Mouse (Mus musculus): ENCODE results near the gene Capn7. TPM values are rescaled to one million over a fixed set of nuclear protein-coding genes. Genes with fewer than 3 reads are reported as not detected.
A peak's percentile ranks its signal among the peaks of the same experiment; 100 is the strongest.

The Capn7 gene
- total RNA-seq, 2 experiments from 2014 or later: 60.9 to 61.4 TPM

DNA sequence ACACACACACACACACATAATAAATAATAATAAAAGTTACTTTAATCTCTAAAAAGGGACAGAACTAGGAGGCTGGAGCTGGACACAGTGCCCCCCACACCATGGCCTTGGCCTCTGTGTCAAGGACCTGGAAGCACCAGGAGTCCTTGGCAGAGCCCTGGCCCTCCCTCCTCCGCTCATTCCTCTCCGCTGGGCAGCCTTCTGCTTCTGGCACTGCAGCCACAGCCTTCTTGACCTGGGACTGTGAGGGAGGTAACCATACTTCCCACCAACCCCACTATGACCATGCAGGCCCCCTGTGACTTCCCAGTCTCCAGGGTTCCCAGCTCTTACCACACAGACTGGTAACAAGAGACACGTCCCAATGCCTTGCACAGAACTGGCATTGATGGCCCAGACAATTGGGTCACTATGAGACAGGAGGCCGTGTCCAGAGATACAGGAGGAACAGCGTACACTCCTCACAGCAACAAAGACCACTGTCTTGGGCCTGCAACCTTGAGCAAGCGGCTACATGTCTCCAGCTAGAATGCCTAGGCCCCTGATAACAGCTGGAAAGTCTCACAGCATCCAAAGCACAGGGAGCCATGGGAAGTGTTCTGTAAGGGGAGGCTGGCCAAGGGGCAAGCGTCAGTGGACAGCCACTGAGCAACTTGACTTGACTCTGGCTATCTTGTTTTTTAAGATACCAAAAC, 57.6 kb downstream of the Capn7 start:
- DNase-seq: no peak
- intact Hi-C loops (cut with DNase I): loop anchor here (5.0 kb wide), 1 partner anchor 43 kb away; the partner anchor contains the start of gene Sh3bp5

DNA sequence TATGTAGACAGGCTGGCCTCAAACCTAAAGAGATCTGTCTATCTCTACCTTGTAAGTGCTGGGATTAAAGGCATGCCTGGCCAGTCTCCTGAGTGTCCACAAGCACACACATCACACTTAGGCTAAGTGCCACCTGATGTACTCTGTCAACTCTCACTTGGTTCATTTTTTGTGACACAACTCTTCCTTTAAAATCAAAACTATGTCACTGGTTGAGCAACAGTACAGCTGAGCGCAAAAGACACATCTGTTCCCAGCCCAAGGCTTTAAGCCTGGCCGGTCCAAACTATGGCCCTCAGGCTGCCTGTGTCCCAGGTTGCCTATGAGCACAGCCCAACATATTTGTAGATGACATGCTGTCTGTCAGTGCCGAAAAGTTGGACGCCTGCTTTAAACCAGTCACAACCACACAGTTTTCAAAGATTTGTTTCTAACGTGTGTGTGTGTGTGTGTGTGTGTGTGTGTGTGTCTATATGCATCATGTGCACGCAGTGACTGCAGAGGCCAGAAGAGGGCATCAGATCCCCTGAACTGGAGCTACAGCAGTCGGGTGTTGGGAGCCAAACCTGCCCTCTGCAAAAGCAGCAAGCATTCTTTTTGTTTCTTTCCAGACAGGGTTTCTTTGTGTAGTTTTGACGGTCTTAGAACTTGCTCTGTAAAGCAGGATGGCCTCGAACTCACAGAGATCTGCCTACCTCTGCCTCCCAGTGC, 58.5 kb downstream of the Capn7 start:
- DNase-seq: no peak
- intact Hi-C loops (cut with DNase I): loop anchor here (5.0 kb wide), 1 partner anchor 42 kb away; the partner anchor contains the start of gene Sh3bp5

DNA sequence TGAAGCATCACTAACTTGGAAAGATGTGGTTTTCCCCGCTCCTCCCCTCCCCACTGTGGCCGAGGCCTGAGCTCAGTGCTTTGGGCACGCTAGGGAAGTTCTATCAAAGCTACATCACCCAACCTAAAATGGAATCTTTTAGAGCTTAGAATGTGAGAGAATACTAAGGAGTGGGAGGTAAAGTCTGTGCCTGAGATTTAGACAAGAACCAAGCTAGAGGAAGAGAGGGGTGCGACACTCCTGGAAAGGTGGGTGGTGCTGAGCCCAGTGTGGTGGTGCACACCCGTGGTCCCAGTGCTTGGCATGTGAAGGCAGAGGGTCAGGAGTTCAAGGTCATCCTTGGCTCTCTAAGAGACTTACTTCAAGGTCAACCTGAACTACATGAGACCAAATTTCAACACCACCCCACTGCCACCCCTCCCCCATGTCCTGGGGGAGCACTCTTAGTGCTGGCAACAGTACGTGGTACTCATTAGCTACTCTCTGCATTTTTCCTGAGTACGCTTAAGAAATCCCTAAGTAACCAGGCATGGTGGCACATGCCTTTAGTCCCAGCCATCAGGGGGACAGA, 59.3 kb downstream of the Capn7 start:
- intact Hi-C loops (cut with DNase I): no loop called here

DNA sequence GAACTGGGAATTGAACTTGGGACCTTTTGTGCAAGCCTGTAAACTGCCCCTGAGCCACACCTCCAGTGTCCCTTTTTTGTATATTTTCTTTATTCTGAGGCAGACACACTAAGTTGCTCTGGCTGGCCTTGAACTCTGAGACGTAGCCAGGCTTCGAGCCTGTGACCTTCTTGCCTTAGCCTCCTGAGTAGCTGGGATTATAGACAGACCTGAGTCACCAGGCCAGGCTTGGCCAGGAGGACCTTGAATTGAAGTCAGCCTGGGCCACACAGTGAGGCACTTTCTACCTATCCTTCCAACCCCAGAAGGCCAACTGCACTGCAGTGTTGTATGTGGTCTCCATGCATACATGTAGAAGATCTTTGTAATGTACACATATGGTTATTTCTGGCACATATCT, 60.0 kb downstream of the Capn7 start:
- intact Hi-C loops (cut with DNase I): no loop called here
- DNase-seq: no peak

More for the DNA sequence above, 59.3 kb downstream of the Capn7 start:
- no peak for DNase-seq

DNA sequence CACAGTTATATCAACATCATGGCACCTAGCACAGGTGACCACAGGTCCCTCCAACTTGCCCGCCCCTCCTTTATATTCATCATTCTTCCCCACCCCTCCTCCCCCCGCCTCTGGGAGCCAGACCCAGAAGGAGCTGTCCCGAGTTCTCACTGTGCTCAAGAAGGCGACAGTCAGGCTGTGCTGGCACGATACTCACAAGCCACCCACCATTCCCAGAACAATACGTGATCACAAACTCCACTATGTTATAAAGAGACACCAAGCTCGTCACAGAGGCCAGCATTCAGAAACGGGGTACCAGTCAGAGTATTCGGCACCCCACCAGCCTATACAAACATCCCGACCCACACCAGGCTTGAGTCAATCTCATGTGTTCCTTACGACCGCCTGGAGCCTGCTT, 60.9 kb downstream of the Capn7 start:
- DNase-seq: no peak
- intact Hi-C loops (cut with DNase I): no loop called here

DNA sequence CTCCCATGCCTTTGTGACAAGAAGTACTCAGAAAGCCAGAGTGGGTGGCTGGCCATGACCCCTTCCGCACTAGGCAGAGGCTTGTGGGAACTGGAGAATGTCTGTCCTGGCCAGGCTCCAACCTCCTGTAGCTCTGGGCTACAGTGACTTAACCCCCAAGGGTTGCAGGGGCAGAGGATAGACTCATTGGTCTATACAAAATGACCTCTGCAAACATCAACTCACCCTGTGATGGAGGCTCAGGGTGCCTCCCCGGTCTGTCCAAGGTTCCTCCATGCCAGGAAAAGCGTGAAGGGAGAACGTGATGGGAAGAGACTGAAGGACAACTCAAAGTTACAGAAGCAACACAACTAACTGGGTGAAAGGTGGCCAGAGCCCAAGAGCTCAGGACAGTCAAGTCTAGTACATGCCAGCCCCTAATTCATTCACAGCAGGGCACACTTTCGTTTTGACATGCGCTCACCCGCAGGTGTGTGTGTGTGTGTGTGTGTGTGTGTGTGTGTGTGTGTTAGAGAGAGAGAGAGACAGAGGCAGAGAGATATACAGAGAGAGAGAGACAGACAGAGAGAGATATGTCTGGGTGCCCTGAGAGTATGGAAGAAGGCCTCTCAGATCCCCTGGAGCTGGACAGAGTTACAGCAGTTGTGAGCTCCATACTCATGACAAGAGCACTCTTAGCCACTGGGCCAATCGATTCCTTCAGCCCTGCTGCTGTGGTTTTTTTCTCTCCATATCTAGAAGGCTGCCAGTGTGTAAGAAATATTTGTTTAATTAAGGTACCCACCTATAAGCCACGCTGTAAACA, 61.6 kb downstream of the Capn7 start:
- intact Hi-C loops (cut with DNase I): no loop called here
- no peak for DNase-seq

DNA sequence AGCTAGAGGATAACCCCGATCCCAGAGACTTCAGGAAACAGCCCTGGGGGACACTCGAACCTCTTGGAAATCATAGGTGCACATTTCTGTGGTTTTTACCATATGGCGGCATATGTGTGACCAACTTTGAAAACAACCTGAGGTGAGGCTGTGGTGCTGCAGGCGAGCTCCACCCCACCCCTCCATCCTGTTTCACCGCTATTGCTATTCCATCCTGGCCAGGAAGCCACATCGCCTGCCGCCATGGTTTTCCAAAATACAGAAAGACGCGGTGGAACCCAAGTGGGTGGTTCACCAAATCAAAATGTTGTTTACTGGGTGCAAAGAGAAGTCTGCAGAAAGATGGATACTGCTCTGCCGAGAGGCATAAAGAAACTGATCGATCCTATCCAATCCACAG, 62.4 kb downstream of the Capn7 start:
- DNase-seq: no peak
- intact Hi-C loops (cut with DNase I): no loop called here

DNA sequence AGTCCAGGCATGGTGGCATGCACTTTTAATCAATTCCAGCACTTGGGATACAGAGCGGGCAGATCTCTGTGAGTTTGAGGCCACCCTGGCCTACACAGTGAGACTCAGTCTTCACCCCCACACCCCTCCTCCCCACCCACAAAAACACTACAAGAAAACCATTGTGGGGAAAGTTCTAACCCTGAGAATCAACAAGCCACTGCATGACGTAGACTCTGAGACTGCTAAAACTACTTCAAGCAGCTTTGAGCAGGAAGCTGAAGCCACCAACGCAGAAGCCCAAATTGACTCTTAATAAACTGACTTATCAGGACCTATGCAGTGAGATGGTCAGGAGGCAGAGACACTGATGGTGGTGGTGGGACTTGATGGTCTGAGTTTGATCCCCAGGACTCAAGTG, 62.8 kb downstream of the Capn7 start:
- intact Hi-C loops (cut with DNase I): no loop called here
- no peak for DNase-seq

DNA sequence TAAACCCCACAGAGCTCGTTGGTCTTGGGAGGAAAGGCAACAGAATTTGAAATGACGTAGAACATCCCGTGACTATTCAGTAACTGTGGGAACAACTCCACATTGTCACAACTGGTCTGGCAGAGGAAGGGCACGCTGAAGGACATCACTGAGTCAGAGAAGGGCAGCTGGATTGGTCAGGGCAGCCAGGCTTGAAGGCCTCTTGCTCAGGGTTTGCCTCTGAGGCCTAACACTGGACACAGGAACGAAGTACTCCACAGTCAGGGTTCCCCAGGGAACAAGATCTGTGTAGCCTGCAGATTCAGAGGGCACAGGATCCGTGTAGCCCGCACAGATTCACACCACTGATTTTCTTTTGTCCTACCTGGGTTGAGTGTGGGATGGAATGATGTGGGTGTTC, 63.8 kb downstream of the Capn7 start:
- no peak for DNase-seq
- intact Hi-C loops (cut with DNase I): no loop called here

DNA sequence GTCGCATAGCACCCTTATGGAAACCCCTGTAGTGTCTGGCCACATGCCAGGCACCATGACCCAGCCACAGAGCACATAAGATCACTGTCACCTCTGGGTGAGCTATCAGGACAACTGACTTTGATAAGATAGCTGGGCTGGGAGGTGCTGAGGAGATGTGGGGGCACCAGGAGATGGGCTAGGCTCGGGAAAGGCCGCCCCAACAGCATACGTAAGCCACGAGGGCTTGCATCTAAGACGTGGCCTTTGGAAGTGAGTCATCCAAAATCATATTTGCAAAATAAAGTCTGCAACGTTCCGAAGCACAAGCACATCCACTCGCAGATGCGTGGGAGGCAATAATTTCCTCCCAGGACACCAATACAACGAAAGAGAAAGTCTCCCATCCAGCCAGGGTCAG, 64.5 kb downstream of the Capn7 start:
- intact Hi-C loops (cut with DNase I): no loop called here
- no peak for DNase-seq

DNA sequence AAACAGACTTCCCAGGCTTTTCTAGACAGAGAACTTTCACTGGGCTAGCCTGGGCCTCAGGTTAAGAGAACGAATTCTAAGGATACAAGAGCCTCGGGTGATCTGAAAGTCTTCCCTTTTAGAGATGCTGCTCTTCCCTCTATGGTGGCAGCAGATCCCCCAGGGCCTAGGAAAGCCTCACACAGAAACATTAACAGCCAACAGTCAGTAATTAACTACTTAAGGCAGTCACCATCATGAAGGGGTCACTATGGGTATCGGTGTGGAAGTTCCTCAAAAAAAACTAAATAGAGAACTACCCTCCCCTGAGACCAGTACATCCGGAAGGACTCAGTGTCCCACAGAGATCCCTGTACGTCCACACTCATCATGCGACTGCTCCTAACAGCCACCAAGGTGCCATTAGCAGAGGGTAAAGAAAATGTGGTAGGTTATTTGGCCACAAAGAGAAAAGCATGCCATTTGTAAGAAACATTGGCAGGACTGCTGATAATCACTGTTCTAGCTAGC, 65.5 kb downstream of the Capn7 start:
- intact Hi-C loops (cut with DNase I): no loop called here
- DNase-seq: no peak

DNA sequence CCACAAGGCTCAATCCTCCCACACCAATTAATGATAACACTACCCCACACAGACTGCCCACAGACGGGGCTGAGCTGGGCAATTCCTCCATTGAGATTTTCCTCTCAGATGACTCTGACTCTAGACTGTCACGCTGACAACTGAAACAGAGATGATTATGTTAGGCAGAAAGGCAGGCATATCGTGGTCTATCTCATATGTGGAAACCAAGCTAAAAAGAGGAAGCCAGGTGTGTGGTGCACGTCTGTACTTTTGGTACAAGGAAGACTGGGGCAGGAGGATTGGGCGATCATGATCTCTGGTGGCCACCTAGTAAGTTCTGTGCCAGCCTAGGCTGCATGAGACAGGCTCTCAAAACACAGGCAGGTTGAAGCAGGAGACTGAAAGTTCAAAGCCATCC, 66.3 kb downstream of the Capn7 start:
- intact Hi-C loops (cut with DNase I): no loop called here
- DNase-seq: no peak

DNA sequence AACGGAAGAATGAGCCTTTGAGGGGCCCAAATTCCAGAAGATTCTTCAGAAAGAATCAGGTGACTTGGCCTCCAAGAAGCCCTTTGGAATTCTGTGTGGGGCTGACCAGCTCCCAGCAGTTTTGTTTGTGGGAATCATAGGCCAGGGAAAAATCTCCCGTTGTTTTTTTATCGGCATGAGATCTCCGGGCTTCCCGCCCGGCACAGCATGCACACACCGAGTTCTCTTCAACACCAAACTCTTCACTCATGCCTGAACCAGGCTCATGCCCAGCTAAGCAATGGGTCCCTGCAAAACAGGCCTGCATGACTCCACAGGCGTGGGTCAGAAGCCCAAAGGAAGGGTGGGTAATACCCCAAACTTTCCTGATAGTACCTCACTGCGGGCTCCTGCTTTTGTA, 67.1 kb downstream of the Capn7 start:
- intact Hi-C loops (cut with DNase I): no loop called here
- DNase-seq: no peak

DNA sequence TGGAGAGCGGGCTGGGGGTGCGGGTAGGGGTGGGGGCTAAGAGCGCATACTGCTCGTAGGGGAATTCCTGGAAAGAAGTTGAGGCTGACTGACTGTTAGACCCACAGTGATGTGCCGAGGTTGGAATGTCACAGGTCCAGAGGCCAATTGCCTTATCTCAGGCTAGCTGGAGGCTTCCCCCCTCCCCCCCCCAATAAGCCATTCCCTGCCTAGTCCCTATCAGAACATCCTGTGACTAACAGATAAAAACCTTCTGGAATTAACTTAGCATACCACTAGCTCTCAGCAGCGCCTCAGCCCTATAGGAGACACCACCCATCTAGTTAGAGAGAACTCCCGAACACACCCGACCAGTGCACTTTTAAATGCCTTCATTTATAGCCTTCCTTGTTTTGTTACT, 67.6 kb downstream of the Capn7 start:
- intact Hi-C loops (cut with DNase I): no loop called here
- no peak for DNase-seq

DNA sequence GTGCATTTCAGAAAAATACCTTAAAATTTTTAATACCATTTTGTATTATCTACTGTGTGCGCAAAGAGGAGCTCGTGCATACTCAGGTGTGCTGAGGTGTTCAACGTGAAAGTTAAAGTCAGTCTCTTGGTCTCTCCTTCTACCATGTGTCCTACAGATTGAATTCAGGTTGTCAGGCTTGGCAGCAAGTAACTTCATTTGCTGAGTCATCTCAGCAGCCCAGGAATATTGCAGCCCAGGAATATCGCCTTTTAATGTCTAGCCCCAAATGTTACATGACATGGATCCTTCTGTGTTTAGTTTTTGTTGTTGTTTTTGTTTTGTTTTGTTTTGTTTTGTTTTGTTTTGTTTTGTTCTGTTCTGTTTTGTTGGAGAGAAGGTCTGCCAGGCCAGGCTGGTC, 68.2 kb downstream of the Capn7 start:
- intact Hi-C loops (cut with DNase I): no loop called here
- DNase-seq: no peak

DNA sequence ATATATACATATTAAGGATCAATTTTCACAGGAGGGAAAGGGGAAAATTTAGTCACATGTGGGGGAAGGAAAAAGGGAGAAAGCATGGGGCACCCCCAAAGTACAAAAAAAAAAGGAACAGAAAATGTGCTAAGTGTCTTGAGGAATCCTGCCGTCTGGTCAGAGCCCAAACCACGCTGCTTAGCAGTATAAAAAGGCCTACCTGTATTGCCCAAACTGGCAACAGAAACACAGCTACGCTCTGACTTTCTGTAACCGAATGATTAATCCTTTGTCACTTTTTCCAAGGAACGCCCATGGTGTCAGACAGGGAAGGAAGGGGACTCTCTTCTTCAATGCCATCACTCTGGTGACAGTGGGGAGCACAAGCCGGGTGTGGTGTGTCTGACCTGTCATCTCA, 69.2 kb downstream of the Capn7 start:
- intact Hi-C loops (cut with DNase I): no loop called here
- no peak for DNase-seq

DNA sequence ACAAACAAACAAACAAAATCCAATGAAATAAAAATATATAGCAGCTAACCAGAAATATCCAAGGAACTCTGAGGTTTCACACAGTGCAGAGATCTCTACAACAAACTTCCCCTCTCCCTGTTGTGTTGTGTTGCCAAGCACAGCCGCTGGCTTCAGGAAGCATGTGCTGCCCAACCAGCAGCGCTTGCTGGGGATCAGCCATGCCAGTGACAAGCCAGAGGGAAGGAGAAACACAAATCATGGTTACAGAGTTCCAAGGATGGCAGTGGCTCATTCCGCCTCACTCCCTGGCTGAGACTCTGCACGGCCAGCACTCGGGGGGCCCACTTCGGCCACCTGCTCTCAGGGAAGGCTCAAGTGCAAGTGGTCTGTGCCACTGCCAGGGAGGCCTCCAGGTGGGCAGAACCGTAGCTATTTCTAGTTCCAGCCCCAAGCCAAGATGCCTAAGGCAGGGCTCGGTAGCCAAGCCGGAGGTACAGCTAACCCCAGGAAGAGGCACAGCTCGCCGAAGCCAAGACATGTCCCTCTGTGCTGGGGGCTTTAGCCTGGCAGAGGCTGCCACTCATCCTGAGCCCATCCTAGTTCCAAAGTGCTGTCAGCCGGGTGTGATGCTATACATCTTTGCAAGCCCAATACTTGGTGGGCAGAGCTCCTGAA, 69.8 kb downstream of the Capn7 start:
- intact Hi-C loops (cut with DNase I): no loop called here
- DNase-seq: peak; percentile 47

DNA sequence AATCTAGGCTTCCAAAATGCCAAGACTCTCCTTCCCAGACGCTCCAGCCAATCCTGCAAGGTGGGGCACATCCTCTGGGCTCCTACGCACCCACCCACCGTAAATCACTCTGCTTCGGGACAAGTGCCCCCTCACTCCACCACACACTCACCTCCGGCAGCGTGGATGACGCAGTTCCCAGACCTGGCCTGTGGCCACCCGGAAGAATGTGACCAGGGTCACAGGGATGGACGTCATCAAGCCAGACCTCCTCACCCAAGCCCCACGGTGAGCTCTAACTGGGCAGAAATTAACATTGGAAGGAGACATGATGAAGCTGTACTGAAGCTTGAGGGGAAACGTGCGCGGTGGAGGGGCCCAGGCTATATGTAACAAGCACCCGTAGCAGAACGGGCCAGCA, 70.8 kb downstream of the Capn7 start:
- no peak for DNase-seq
- intact Hi-C loops (cut with DNase I): no loop called here

DNA sequence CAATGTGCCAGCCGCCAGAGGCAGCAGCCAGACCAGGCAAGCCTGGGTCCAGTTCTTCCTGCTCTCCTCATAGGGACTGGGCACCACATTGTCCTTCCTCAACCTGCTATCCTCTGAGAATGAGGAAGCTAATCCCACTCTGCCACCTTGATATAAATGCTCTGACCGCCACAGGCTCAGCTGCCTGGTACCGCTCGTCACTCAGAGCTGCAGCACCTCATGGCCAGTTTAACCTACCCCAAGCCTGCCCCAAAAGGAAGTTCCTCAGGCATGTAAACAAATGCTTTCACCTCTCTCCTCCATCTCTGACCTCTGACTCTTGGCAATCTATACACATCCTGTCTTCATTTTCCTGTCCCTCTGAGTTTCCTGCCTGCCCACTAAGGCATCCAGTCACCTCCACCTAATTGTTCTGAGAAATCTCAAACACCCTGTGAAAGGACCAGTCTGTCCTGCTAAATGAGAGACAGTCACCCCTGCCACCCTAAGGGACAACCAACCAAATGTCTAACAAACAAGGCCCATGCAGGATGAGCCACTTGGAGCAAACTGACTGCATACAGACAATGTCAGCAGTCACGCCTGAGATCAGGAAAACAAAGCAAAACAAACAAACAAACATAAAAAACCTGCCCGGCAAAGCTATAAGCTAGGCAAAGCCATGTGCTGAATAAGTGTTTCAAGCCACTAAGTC, 71.6 kb downstream of the Capn7 start:
- intact Hi-C loops (cut with DNase I): no loop called here
- DNase-seq: no peak

DNA sequence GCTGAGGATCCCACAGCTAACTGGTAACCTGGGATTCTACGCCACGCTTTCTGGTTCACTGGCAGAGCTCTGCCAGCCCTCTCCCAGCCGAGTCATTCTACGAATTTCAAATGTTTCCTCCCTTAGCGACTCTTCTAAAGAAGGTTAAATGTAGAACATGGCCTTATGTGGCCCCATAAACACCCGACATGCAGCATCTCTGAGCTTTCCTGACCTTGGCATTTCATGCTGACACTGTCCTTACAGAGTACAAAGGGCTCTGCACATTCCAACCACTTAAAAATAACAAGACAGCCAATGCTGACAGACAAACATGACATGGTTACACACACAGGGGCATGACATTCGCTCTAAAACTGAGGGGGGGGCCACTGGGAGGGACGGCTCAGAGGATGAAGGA, 72.2 kb downstream of the Capn7 start:
- no peak for DNase-seq
- intact Hi-C loops (cut with DNase I): no loop called here

Data from left cerebral cortex, postnatal 4 days (tissue).